Mouse (Mus musculus): Measurements from ENCODE around the gene Gm20878.
"Not testable (repeated sequence)": the region's sequence is repeated elsewhere in the genome, so short reads cannot be mapped to it uniquely, and the experiment has no call there.

- not testable (repeated sequence) for TF ChIP-seq CTCF (conservative IDR thresholded peaks at IDR 0.05; ENCODE audit: low read length); POU5F1 (IDR thresholded peaks at IDR 0.05; ENCODE audit: borderline replicate concordance, low read length)
Observed at GRCm38 (mm10) chr4:41903310-41903709, 38.1 kb upstream of the Gm20878 start, which contains the start of gene Gm21541.
